Mouse (Mus musculus) ovary, postnatal 36 days (tissue): ENCODE measurements at regions not wholly inside any gene's neighbourhood (a gene's known extent, or its start where the extent isn't known, plus 50 kb on each side); places are given as distances from the start of the nearest gene placed in this dataset.

ENCODE experiments used
- DNase-seq: peaks from one replicate; pipeline ENCODE4 v3.0.0; 2022; ENCODE audit warnings: low spot score, mixed read lengths

DNA sequence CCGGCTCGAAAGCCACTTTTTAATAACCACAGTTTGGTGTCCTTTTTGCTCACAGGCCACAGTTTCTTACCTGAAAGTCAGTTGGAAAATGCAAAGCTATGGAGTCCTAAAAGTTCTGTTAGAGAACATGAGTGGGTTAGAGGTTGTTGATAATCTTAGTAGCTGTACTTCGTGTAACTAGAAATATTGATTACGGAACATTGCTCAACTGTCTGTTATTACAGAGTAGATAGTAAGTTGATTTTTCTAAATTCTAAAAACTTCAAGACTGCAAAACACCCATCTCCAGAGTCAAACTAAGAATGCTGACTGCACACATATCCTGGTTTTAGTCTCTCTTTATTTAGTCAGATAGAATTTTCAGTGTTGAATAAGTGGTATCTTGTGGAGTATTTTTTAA, 111.0 kb downstream of the Slc38a4 start:
- no peak for DNase-seq

DNA sequence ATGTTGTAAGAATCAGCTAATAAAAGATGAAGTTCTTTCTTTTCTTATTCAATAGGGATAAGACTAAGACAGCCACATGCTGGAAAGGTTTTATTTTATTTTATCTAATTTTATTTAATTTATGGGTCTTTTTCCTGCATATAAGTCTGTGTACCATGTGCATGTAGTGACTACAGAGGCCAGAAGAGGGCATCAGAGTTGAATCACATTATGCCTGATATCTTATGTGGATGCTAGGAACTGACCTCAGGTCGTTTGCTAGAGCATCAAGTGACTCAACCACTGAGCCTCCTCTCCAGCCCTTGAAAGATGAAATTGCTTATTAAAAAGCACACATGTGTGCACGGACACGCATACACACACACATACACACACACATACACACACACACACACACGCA, 113.1 kb downstream of the Slc38a4 start:
- DNase-seq, result no peak

DNA sequence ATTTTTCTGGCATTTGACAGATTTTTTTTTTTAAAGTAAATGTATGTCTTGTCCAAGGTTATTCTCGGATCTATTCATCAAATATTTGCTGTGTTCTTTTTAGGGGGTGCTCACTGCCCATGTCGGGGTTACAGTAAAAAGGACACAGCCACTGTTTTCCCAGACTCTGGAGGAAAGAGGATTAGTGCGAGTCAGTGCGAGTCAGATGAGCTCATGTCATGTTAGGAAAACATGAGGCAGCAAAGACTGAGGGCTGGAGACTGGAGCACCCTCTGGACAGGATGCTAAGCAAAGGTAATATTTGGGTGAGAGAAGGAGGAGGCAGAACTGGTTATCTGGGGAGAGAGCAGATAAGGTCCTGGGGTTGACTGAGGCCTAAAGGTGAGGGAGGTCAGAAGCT, 117.3 kb downstream of the Slc38a4 start:
- DNase-seq, result no peak

DNA sequence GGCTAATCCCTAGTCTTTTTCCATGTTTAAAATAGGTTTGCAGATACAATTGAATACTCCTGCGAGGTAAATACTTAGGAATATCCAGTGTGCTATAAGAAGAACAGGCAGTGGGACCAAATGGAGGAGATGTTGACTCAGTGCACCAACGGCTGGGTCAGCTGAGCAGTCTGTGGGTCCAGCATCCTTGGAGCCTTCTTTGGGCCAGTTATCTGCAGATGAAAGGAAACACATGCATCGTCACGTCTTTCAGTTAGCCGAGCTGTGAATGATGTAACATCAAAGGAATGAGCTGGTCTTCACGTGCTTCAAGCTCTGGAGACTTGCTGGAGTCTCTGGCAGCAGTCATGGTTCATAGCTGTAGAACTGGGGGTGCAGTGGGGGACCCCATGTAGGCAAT, 118.1 kb downstream of the Slc38a4 start:
- DNase-seq, result no peak

DNA sequence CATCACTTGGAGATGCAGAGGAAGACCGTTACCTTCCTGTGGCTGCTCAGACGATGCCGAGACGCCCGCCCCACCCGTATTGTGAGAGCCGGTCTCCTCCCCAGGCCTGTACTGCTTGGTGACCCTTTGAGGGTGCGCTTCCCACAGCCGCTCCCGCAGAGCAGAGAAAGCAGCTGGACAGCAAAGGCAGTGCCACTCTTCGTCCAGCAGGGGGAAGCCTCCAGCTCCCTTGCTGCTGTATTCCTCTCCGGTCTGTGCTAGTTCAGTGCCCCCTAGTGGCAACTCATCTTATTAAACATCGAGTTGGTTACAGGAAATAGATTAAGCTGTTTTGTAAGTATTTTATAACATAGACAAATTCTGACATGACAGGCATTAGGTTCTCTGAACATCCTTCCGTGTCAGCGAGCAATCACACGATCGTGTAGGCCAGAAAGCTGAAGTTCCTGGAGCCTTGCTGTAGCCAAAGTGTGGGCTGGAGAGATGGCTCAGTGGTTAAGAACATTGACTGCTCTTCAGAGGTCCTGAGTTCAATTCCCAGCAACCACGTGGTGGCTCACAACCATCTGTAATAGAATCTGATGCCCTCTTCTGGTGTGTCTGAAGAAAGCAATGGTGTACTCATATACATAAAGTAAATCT, 118.9 kb downstream of the Slc38a4 start:
- DNase-seq, result peak; percentile 80

DNA sequence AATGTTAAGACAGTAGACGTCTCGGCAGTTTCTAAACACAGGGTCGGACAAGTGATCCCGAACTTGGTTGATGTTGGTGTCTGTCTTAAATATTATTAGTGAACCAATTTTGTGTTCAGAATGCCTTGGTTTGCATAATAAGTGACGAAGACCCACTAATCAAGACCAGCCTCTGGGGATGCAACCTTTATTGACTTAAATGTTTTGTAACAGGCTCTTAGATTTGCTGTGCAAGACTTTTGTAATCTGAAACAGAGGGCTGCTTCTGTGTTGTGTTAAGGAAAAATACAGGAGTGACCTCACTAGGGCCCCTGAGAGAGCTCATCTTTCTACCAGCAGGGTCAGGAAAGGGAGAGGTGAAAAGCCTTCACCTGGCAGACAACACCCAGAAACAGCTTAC, 119.5 kb downstream of the Slc38a4 start:
- no peak for DNase-seq

DNA sequence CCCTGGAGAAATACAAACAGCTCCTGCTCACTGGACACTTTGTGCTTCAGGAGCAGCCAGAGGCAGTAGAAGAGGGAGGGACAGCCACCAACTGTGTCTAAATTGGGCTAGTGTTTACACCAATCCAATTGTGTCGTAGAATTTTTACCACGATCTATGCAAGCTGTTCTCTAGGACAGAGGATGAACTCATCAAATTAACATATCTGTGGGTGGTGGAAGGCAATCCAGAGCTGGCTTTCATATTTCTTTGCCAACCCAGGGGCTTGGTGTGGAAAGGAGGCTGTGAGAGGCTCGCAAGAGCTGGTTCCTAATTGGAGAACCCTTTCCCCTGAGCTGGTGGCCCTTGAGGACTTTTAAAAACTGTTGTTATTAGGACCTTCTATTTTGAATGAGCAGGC, 122.3 kb downstream of the Slc38a4 start:
- DNase-seq, result no peak

DNA sequence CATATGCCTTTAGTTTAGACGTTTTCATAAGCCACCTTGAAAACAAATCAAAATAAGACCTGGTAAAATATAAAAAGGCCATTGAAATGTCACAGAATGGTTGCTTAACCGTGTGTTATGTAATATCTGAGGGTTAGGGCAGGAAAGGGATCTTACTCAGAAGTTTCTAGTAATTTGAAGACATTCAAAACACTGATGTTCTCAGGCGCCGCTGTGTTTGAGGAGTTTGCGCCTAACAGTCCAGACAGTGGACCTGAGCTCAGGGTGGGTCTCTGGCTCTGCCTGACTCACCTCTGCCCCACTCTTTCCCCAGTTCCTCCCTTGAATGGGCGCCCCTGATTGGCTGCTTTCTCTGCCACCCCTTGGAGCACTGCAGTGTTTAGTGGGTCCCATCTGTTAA, 125.2 kb downstream of the Slc38a4 start:
- DNase-seq, result no peak

DNA sequence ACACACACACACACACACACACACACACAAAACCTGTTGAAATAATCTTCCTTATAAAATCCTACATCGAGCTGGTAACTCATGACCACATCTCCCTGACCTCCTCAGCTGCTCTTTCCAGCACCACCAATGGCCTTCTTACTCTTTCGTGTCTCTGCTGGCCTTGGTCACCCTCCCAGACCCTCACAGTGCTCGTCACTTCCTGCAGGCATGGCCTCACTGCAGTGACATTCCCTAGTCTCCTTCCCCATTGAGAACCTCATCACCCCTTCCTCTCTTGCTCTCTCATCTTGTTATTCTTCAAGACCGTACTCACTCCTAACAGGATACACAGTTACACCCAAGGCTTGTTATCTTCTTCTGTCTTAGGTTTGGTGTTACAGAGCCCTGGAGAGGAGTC, 126.0 kb downstream of the Slc38a4 start:
- no peak for DNase-seq

DNA sequence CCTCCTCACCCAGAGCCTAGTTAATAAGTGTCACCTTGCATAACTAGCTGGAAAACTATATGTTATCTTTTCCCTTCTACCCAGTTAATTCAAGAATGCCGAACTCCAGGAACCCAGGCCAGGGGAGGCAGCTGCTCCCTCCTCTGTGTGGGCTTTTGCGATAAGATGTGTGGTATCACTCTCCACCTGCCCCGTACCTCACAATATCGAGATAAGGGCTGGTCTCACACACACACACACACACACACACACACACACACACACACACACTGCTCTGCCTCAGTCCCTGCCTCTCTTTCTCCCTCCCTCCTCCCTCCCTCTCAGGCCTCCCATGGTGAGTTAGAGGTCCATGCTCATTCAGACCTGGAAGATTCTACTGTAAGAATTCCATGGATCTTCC, 127.1 kb downstream of the Slc38a4 start:
- DNase-seq, result no peak

DNA sequence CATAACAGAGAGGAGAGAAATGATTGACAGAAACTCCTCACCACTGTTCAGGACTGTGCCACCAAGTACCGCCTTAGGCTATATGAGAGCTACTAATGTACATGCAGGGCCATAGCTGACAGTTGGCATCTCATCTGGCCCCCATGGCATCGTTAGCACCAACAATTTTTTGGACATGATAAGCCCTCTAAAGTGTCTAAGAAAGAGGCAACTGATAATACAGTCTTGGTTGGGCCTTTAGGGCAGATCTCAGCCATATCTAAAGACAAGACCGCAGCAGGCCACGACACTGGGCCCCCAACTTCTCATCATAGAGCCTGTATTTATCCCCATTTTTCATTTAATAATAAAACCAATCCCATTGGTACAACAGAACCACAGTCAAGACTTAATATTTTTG, 128.1 kb downstream of the Slc38a4 start:
- DNase-seq, result no peak

DNA sequence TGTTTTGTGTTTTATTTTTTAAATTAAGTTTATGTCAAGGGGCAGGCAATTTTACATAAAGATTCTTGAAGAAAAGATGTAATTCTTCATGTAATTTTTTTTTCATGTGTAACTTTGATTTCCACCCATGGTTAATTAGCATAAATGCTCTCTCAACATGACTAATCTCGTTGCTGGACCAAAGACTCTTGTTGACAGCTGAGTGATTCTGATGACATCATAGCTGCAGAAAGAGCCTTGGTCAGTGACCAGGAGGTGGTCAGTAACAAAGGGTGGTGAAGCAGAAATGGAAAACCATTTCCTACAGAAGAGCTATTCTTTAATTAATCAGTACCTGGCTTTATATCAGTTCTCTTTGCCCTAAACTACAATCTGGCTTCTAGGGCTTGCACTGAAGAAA, 129.1 kb downstream of the Slc38a4 start:
- no peak for DNase-seq

DNA sequence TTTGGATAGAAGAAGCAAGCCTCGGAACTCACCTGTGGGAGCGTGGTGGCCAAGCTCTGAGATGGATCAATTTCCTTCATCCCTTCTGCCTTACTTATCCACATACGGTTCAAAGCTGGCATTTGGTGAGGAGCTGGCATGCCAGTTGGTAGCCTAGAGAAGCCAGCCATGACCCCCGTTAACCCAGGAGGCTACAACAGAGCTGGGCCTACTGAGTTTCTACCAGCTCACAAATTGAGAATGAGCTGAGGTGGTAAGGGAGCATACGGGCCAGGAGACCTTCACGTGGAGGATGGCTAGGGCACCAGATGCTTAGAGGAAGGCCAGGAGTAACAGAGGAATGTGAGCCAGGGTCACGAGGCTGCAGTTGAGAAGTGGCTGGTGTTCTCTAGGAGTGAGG, 139.2 kb downstream of the Slc38a4 start:
- DNase-seq, result no peak

DNA sequence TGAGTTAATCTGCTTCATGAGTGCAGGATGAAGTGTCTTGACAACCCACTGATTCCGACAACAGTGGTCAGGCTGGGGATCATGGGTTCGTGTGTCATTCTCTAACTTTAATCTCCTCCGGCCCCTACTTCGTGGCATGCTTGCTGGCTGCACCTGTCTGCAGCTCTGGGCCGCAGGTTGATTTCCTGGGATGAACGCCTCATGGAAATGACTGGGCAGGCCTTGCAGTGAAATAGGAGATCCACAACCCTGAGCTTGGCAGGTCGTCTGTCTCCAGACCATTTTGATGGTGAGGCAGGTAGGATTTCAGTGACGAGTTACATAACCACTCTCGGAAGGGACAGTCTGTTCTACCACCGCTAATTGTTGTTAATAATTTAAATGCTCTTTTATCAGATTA, 140.2 kb downstream of the Slc38a4 start:
- DNase-seq, result no peak

DNA sequence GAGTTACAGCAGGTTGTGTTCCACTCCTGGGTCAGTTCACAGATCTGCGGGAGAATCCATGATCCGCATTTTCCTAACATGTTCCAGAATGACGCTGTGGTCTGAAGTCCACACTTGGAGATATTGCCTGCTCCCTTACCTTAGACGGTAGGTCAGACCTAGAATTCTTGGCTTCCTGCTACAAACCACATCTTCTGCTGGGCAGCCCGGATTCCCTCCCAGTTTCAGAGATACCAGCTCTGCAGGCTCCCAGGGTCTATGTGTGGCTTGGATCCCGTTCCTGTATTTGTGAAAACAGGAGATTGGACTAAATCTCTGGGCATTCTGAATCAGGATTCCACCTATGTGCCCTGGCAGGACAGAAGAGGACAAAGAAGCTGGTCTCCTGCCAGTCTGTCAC, 140.8 kb downstream of the Slc38a4 start:
- no peak for DNase-seq

DNA sequence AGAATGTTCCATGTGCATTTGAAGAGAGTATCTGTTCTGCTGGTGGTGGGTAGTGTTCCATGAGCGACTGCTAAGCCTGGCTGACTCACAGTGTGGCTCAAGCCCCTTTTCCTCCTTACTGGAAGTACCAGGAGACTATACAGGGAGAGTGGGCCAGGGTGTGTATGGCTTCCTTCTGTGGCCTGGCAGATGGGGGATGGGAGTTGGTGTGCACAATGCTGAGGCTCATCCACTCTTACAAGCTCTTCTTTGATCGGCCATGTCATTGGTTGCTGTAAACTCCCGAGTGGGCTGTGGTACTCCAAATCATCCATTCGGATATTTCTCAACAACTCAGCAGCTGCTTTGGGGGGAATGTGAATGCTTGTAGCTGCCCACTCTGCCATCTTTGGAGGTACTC, 150.2 kb downstream of the Slc38a4 start:
- no peak for DNase-seq

DNA sequence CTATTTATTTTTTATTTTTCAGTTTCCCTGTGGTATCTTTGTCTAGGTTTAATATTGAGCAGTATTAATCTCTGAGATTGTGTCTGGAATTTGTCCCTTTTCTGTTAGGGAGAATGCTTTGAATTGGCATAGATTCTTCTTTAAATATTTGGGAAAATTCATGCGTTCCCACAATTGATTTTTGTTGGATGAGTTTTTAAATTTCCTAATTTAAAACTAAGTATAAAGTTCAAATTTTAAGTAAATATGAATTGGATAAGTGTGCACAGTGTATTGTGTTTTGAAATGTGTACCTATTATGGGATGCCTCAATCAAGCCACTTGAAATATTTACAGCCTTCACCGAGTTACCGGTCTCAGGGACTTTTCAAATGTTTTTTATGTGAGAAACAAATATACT, 152.3 kb downstream of the Slc38a4 start:
- DNase-seq, result no peak

DNA sequence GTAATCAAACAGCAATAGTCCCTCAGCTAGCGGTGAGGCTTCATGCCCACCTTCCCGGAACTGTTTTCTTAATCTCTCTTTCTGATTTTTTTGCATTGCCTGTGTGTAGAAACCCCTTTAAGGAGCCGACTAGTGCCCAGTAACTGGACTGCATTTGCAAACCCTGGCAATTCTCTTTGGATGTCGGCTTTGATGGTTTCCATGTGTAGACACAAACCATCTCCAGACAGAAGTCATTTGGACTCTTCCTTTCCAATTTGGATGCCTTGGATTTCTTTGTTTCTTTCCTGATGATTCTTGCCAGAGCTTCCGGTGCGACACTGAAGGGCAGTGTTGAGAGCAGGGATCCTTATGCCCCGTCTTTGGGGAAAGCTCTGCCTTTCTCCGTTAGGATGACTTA, 153.0 kb downstream of the Slc38a4 start:
- no peak for DNase-seq

DNA sequence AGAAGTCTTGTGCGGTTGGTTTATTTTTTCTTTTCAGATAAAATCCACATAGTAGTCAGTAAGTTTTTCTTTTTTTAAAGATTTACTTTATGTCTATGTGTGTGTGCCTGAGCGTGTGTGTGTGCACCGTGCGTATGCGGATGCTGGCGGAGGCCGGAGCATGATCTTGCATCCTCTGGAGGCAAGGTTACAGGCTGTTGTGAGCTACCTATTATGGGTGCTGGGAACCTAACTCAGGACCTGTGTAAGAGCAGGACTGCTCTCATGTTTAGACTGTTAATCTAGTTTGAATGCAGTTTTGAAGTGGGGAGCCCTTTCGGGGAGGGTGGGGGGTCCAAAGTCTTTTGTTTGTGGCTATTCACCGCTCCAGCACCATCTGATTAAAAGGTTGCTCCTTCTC, 154.1 kb downstream of the Slc38a4 start:
- DNase-seq, result no peak

DNA sequence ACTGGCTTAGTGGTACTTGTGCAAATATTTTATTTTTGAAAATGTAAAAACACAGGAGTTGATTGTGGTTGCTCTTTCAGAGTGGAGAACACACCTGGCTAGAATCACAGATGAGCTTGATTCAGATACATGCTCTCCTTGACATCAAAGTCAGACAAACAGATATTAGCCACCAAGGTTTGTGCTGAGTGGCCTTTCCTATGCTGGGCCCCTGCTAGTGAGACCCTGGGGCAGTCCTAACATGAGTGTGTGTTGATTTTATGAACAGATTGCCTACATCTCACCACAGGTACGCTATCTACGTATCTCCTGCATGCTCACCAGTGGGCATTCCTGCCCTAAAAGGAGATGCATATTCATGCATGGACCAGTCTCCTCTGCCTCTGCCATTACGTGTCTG, 157.5 kb downstream of the Slc38a4 start:
- no peak for DNase-seq

DNA sequence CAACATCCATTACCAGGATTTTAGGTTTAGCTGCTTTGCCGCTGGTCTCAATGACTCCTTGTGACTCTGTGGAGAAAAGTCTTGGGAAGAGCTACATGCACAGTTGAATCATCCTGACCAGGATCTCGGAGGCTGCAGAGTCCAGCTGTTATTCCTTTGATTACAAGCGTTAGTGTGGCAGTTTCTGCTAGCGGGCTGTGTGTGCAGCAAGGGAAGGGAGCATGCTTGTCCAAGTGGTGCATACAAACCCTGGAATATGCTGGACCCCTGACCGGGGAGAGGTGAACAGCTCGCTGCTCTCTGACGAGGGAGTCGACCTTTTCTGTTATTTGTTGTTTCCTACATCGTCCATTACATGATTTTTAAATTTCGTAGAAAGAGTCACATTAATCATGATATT, 170.9 kb downstream of the Slc38a4 start:
- no peak for DNase-seq

DNA sequence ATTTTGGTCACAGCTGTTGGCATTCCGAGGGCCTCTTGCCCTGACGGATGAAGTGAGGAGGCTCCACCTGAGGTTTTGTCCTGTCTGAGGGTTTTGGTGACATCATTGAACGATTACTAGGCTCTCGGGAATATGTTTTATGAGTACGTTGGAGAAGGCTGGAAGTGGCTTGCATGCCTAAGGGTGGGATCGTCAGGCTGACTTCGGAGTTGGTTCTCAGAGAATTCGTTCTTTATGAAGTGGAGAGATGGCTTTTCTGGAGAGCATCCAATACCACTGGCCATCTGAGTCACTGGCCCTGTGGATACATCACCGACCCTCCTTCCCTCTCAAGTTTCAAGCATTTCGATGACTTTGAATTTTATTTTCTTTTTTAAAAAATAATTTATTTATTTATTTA, 172.0 kb downstream of the Slc38a4 start:
- DNase-seq, result no peak

DNA sequence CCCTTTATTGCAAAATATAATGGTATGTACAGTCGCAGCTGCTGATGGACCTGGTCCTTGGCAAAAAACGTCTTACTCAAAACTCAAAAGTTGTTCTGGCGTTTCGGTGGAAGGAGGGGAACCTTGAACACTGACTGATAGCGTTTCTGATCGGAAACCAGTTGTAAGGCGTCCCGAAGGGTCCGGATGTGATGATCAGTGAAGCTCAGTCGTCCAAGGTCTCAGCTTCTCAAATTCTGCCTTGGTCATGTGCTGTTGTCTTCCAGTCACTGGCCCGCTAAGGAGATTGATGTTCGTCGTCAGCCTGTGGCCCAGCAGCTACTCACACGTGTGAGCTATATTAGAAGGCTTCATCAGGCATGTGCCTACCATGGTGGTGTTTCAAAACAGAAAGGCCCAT, 173.5 kb downstream of the Slc38a4 start:
- DNase-seq, result no peak

DNA sequence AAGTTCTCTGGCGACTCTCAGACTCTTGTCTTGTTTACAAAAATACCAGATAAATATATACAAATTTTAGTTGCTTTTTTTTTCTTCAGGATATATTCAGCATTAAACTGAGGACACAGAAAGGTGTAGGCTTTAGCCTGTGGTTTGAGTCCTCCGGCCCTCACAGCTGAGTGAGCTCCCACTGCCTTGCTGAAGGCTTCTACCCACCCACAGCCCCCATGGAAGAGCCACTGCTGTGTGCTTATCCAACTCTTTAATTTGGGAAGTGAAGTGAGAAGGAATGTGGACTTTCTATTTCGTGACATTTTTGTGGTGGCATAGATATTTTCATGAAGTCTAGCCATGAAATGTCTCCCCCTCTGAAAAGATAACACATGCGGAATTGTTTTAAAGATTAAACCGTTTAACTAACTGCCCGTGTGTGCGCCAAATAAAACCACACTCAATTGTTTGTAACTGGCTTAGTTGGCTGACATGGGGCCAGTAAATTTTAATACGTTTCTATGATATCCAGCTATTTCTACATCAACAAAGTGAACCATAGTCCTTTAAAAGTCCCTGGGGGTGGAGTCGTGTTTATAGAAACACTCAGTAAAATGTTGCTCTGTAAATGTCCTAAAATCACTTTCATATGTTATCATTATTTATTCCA, 174.1 kb downstream of the Slc38a4 start:
- DNase-seq, result no peak
